Mouse (Mus musculus): ENCODE results near the gene 4930432M17Rik. TPM values are rescaled to one million over a fixed set of nuclear protein-coding genes. Genes with fewer than 3 reads are reported as not detected.
A peak's percentile ranks its signal among the peaks of the same experiment; 100 is the strongest.

The 4930432M17Rik gene
- polyA plus RNA-seq, 1 experiment from 2014 or later, result not detected

DNA sequence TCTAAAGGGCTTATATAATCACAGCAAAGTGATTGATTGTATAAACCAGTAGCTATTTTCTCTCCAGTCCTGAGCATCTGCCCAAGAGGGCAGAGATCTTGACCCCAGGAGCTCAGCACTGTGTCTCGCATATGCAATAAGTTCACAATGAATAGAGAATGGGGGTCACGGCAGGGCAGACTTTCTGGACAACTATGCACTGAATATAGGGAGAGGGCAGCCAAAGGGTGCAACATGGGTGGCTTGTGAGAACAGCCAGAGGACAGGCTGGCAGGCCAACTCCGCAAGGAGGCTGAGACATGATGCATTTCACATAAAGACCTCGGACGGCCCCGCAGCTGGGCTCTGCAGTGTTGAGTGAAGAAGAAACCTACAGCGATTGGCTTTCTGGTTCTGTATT lies 25.1 kb upstream of the 4930432M17Rik start:
- peaks cover 43% of the 10 kb centered on the region for H3K4me1 ChIP-seq (replicated peaks)
- peak overlapping the region; percentile 71 for H3K27ac ChIP-seq
- no peak overlapping the region for H3K4me3 ChIP-seq
- no peaks in the 10 kb centered on the region for H3K36me3 ChIP-seq
- H3K27me3 ChIP-seq (ENCODE audit: insufficient read depth, poor library complexity, severe bottlenecking), result no peaks in the 10 kb centered on the region
- peak; percentile 66 for DNase-seq (ENCODE audit: low spot score)
- H3K9me3 ChIP-seq, result no peaks in the 10 kb centered on the region
- WGBS, result 29% methylated on average over 7 of the region's 7 CpGs

DNA sequence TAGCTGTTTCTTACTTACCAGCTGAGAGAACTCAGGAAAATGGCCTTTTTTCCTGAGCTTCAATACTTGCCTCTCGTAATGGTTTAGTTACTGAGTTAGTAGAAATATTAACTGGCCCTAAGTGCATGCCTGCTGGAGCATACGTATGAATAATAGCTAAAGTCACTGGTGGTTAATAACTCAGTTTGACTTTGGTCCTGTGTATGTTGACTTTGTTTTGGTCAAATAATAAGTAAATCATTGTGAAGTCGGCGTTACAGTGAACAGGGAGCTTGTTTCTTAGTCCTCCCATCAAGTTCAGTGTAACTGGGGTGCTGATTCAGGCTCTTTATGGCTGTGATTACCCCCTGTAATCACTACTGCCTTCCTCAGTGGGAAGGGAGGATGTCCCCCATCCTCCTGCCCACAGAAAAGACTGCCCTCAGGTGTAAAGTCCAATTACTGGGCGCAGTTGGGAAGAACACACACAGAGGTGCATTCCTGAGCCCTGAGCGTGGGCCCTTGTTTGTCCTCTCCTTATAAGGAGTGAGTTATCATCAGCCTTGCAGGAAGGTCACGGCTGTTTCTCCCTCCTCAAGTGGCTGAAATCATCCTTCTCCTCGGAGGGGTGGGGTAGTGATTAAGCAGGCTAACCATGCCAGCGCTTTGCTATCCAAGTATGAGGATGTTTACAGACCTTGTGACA lies 24.1 kb upstream of the 4930432M17Rik start:
- DNase-seq (ENCODE audit: low spot score), result peak; percentile 27
- WGBS, result 64% methylated on average over 9 of the region's 9 CpGs

DNA sequence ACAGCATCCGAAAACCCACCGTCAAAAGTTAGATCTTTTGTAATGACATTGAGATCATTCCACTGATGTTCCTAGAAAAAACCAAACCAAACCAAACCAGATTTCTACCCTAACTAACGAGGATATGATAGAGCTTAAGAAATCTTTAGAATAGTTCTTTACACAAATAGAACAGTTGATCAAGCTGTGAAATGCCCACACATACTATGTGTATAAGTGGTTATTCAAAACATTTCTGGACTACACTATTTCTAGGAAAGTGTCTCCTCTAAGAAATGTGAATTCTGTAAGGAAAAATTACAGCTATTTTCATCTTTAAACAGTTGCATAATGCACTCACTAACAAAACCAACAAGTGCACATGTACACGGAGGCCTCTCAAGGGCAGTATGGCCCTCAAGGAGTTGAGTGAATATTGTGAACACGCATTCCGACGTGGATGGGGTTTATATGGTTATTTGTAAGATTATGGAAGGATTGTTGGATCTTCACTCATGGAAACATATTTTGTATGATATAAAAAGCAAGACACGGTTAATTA lies 22.3 kb upstream of the 4930432M17Rik start:
- DNase-seq (ENCODE audit: low spot score), result no peak
- Histone ChIP-seq H3K27me3 (ENCODE audit: insufficient read depth, poor library complexity, severe bottlenecking) (no peaks in the 10 kb centered on the region), H3K4me1 (replicated peaks) (peaks cover 42% of the 10 kb centered on the region), H3K9me3 (no peaks in the 10 kb centered on the region), H3K4me3 (no peak overlapping the region), H3K27ac (no peak overlapping the region), H3K36me3 (no peaks in the 10 kb centered on the region)
- WGBS, result 94% methylated on average over 8 of the region's 8 CpGs

More for the DNA sequence above, 24.1 kb upstream of the 4930432M17Rik start:
- Histone ChIP-seq H3K4me1 (replicated peaks) (peaks cover 41% of the 10 kb centered on the region), H3K27ac (peak overlapping the region; percentile 71; the same call in 1 of the 2 replicates), H3K36me3 (no peaks in the 10 kb centered on the region), H3K4me3 (no peak overlapping the region), H3K9me3 (no peaks in the 10 kb centered on the region), H3K27me3 (ENCODE audit: insufficient read depth, poor library complexity, severe bottlenecking) (no peaks in the 10 kb centered on the region)

DNA sequence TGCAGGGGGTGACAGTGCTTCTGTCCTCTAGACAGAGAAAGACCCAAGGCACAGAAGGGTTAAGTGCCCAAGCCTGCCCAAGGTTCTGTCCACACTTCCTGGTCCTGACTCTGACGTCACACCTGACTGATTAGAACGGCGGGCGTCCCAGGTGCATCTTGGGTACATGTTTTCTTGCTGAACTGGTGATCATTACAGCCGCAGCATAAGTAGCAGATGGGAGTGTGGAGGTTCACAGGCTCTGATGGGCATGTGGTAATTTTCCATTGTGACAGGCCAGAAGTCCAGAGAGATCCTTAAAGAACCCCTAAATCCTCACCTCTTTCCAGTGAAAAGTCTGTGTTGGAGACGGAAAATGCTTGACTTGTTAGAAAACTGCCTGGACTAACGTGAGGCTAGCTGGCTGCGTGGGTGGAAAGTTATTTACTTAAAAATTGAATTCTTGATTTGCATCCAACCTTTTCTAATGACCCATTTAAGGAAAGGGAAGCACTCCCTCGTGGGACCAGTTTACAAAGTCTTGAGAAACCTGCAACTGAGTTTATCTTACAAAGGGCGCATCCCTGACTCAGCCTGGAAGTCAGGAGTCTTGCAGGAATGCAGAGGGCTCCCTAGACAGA lies 20.4 kb upstream of the 4930432M17Rik start:
- Histone ChIP-seq H3K27ac (no peak overlapping the region), H3K27me3 (ENCODE audit: insufficient read depth, poor library complexity, severe bottlenecking) (no peaks in the 10 kb centered on the region), H3K9me3 (no peaks in the 10 kb centered on the region), H3K4me3 (no peak overlapping the region), H3K36me3 (no peaks in the 10 kb centered on the region), H3K4me1 (replicated peaks) (peaks cover 37% of the 10 kb centered on the region)
- 78% methylated on average over 10 of the region's 10 CpGs for WGBS
- no peak for DNase-seq (ENCODE audit: low spot score)

DNA sequence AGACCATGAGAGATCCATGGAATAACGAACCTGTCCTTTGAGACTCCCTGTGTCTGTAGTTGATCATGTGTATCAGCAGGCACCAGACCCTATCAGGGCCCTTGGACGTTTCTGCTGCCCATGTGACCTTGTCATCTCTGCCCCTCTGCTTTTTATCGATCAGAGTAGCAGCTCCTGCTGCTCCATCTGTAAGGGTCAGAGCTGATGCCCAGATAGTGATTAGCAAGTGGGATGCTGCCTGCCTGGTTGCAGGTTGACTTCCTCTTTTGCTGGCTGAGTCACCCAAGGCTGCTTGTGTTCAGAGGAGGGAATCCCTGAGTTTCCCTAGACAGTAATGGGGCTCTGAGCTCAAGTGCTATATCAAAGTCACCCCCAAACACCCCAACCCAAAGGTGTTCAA lies 18.9 kb upstream of the 4930432M17Rik start:
- WGBS, result 70% methylated on average over 3 of the region's 3 CpGs
- no peaks in the 10 kb centered on the region for H3K27me3 ChIP-seq (ENCODE audit: insufficient read depth, poor library complexity, severe bottlenecking)
- peaks cover 21% of the 10 kb centered on the region for H3K4me1 ChIP-seq (replicated peaks)
- no peak overlapping the region for H3K4me3 ChIP-seq
- DNase-seq (ENCODE audit: low spot score), result no peak
- H3K27ac ChIP-seq, result no peak overlapping the region
- no peaks in the 10 kb centered on the region for H3K36me3 ChIP-seq
- H3K9me3 ChIP-seq, result no peaks in the 10 kb centered on the region

DNA sequence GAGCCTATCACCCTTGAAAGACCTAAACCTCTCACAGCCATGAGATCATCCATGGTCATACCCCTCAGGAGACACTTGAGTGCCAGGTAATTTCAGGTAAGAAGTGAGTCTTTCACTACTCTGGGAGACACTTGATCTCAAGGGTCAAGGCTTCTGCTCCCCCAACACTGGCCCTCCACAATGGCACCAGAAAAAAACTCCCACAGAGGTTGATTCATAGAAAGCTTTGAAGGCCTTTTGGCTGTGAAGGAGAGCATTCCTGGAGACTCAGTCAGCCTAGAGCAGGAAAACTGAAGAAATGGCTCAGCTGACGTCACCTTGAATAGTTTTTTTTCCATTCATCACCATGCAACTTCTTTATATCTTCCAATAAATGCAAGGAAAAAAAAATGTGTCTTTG lies 18.4 kb upstream of the 4930432M17Rik start:
- H3K27me3 ChIP-seq (ENCODE audit: insufficient read depth, poor library complexity, severe bottlenecking), result no peaks in the 10 kb centered on the region
- H3K36me3 ChIP-seq, result no peaks in the 10 kb centered on the region
- H3K9me3 ChIP-seq, result no peaks in the 10 kb centered on the region
- H3K4me1 ChIP-seq (replicated peaks), result peaks cover 17% of the 10 kb centered on the region
- no peak for DNase-seq (ENCODE audit: low spot score)
- 81% methylated on average over 1 of the region's 1 CpGs for WGBS
- H3K4me3 ChIP-seq, result no peak overlapping the region
- H3K27ac ChIP-seq, result no peak overlapping the region

DNA sequence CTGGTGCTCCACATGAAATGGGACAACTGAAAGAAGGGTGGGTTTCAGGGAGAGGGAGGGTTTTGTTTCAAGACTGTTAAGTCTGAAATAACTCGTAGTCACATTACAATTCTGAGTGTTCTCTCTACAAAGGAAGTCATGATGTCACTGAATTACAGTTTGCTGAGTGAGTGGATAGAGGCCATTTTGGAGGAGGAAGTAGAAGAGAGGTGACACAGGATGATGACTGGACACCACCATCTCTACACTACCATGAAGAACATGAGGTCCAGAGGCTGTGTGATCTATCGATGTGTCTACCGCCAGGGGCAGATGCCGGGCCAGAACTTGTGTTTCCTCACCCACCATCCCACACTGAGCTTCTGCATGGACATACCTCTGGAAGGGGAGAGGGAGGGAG lies 13.6 kb upstream of the 4930432M17Rik start:
- no peak overlapping the region for H3K27ac ChIP-seq
- H3K36me3 ChIP-seq, result no peaks in the 10 kb centered on the region
- no peak for DNase-seq (ENCODE audit: low spot score)
- H3K27me3 ChIP-seq (ENCODE audit: insufficient read depth, poor library complexity, severe bottlenecking), result no peaks in the 10 kb centered on the region
- no peak overlapping the region for H3K4me3 ChIP-seq
- 94% methylated on average over 4 of the region's 4 CpGs for WGBS
- 0 out of 2 replicates have a peak, but pooled peaks cover 1% of the 10 kb centered on the region for H3K4me1 ChIP-seq (replicated peaks)
- no peaks in the 10 kb centered on the region for H3K9me3 ChIP-seq

DNA sequence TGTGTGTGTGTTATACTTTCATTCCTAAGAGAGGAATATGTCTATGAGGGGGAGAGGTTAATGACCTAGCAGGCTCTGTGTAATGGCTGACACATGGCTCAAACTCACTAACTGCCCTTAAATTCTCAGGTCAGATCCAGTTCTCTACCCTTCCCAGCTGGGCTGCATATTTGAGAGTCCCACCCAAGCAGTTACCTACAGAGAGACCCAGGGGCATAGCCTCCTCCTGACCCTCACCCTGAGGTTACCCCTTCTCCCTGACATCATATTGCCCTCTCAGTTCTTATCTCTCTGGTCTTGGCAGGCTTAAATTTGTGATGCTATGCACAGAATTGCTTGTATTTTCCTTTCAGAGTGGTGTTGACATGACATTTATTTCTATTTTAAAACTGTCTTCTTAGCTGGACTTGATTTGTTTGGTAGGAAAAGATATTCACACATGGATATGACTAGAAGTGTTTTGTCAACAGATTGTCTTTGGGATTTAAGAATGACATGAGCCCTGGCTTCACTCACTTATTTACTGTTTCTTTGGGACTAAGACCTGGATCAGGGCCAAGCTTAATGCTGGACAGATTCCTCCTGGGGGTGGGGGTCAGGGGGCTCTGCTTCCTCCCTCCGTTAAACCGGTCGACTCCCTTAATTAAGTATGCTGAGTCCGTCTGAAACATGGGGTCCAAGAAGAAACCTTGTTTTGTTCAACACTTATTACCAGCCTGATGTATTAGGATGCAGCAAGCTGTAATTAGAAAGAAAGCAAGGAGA lies 7.7 kb upstream of the 4930432M17Rik start:
- 62% methylated on average over 4 of the region's 4 CpGs for WGBS
- no peak for DNase-seq (ENCODE audit: low spot score)

DNA sequence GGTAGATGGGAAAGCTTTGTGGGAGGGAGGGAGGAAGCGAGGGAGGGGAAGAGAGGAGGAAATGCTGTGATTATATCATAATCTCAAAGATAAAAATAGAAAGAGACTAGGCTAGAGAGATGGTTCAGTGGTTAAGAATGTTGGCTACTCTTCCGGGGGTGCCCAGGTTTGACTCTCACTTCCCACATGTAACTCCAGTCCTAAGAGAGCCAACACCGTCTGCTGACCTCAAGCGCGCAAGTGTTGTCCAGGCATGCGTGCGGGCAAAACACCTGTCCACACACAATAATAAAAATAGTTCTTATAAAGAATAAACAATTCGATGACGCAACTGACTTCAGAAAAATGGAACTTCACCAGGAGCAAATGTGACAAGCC lies 7.1 kb upstream of the 4930432M17Rik start:
- Histone ChIP-seq H3K27me3 (ENCODE audit: insufficient read depth, poor library complexity, severe bottlenecking) (no peaks in the 10 kb centered on the region), H3K9me3 (no peaks in the 10 kb centered on the region), H3K27ac (no peak overlapping the region), H3K4me3 (no peak overlapping the region), H3K36me3 (no peaks in the 10 kb centered on the region), H3K4me1 (replicated peaks) (no peaks in the 10 kb centered on the region)
- no peak for DNase-seq (ENCODE audit: low spot score)
- WGBS, result 92% methylated on average over 9 of the region's 9 CpGs

More for the DNA sequence above, 7.7 kb upstream of the 4930432M17Rik start:
- H3K36me3 ChIP-seq, result no peaks in the 10 kb centered on the region
- H3K27me3 ChIP-seq (ENCODE audit: insufficient read depth, poor library complexity, severe bottlenecking), result no peaks in the 10 kb centered on the region
- no peak overlapping the region for H3K27ac ChIP-seq
- H3K9me3 ChIP-seq, result no peaks in the 10 kb centered on the region
- no peak overlapping the region for H3K4me3 ChIP-seq
- H3K4me1 ChIP-seq (replicated peaks), result no peaks in the 10 kb centered on the region

DNA sequence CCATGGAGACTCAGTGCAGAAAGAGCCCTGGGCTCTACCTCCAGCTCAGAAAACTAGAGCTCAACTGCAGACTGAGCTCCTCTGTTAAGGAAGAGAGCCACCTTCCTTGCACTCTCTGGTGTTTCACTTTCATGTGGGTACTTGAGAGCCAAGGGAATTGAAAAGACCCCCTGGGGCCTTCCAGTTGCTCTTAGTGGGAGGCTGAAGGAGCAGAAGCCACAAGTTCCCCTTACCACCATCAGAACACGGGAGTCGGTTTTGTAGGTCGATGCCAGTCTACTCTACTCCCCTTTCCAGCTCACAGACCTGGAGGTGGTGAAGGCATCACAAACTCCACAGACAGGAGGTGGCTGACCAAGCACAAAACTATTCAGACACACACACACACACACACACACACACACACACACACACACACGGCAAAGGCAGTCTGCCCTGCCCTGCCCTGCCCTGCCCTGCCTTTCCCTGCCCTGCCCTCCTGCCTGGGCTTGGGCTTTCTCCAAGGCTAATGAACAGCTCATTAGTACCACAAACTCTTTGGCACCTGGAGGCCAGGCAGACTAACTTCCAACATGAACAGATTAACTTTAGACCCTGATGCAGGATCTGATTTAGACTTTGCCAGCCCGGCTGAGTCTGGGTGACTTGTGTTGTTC lies 1.7 kb downstream of the 4930432M17Rik start:
- 0 out of 2 replicates have a peak overlapping the region, but pooled peaks have one; percentile 8 for H3K27ac ChIP-seq
- no peaks in the 10 kb centered on the region for H3K36me3 ChIP-seq
- DNase-seq (ENCODE audit: low spot score), result no peak
- no peaks in the 10 kb centered on the region for H3K27me3 ChIP-seq (ENCODE audit: insufficient read depth, poor library complexity, severe bottlenecking)
- no peaks in the 10 kb centered on the region for H3K9me3 ChIP-seq
- H3K4me3 ChIP-seq, result no peak overlapping the region
- H3K4me1 ChIP-seq (replicated peaks), result peaks cover 16% of the 10 kb centered on the region; the same call in 1 of the 2 replicates
- 87% methylated on average over 5 of the region's 5 CpGs for WGBS

DNA sequence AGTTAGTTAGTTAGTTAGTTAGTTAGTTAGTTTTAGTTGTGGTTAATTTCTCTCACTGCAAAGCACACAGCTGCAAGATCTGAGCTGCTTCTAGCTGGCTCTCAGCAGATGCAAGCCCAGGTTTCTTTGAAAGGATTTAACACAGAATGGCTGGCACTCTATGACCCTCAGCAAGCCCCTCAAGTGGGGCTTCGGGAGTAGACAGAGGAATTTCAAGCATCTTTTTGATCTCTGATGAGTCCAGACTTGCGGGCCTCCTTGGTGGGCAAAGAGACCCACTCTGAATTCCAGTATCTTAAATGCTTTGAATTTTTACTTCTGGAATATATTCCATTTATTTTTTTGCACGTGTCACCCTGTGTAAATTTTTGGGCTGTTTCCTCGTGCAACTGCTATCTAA lies 8.4 kb downstream of the 4930432M17Rik start:
- WGBS, result 37% methylated on average over 4 of the region's 4 CpGs
- DNase-seq (ENCODE audit: low spot score), result no peak
- H3K27me3 ChIP-seq (ENCODE audit: insufficient read depth, poor library complexity, severe bottlenecking), result no peaks in the 10 kb centered on the region
- no peaks in the 10 kb centered on the region for H3K9me3 ChIP-seq
- no peak overlapping the region for H3K27ac ChIP-seq
- peaks cover 17% of the 10 kb centered on the region for H3K4me1 ChIP-seq (replicated peaks)
- no peak overlapping the region for H3K4me3 ChIP-seq
- no peaks in the 10 kb centered on the region for H3K36me3 ChIP-seq

DNA sequence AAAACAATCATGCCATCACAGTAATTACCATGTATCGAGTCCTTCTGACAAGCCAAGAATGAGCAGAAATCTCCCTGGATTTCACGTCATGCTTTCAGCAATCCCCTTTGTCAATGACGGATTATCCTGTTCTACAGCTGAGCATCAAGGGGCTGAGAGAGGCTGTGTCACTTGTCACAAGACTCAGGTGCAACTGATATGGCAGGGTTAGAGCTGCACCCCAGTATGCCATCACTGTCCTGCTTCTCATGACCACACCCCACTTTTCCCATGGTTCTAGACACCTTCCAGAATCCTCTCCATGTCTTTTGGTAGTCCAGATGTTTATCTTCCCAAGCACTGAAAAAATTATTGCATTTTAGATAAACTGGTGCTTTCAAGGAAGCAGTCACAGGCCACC lies 8.9 kb downstream of the 4930432M17Rik start:
- Histone ChIP-seq H3K9me3 (no peaks in the 10 kb centered on the region), H3K36me3 (no peaks in the 10 kb centered on the region), H3K4me3 (no peak overlapping the region), H3K27me3 (ENCODE audit: insufficient read depth, poor library complexity, severe bottlenecking) (no peaks in the 10 kb centered on the region), H3K27ac (no peak overlapping the region), H3K4me1 (replicated peaks) (peaks cover 17% of the 10 kb centered on the region)
- no peak for DNase-seq (ENCODE audit: low spot score)
- WGBS, result 40% methylated on average over 3 of the region's 3 CpGs
